8 mouse cellular contexts compared by ENCODE assay signal in genomic region chr7:90150311-90150710, GRCm38 (mm10). TPM values are rescaled to one million over a fixed set of nuclear protein-coding genes. Genes with fewer than 3 reads are reported as not detected.
DNase-seq lines count a peak whose midpoint lies in the region; TF ChIP-seq lines count a peak whose summit lies in the region.

No protein-coding gene starts in this region.

- H3K4me3 ChIP-seq in embryonic fibroblast, embryonic 13.5 days (ENCODE audit: insufficient read depth, low read length) = no peak overlapping the region
- no peak overlapping the region for H3K4me3 ChIP-seq in spleen, adult 2 months (ENCODE audit: extremely low read depth, insufficient read depth, insufficient read length)

- 64% methylated on average over 2 of the region's 2 CpGs for WGBS in spleen, adult 2 months

- no peak overlapping the region for H3K27ac ChIP-seq in embryonic fibroblast, embryonic 13.5 days (ENCODE audit: insufficient read depth, low read length)
- no peak overlapping the region for H3K27ac ChIP-seq in spleen, adult 2 months (ENCODE audit: insufficient read depth, low read length)

- peak; percentile 65 for TF ChIP-seq CTCF in embryonic fibroblast, embryonic 13.5 days (IDR thresholded peaks at IDR 0.05; ENCODE audit: borderline replicate concordance, insufficient read depth, low read length)
- peak; percentile 78; the same call in 1 of the 2 replicates for TF ChIP-seq CTCF in spleen, adult 2 months (IDR thresholded peaks at IDR 0.05; ENCODE audit: extremely low read depth, insufficient read depth, insufficient read length, insufficient replicate concordance)

- H3K27me3 ChIP-seq in spleen, adult 2 months (ENCODE audit: control insufficient read depth, insufficient read depth, low read length) = no peaks in the 10 kb centered on the region

- intact Hi-C loops in heart, postnatal 25 days (cut with DNase I) = loop anchor here (2.0 to 10.0 kb wide), 3 partner anchors 114 to 153 kb away; partner anchors contain the start of gene Ccdc83

- peaks cover 15% of the 10 kb centered on the region for H3K4me1 ChIP-seq in embryonic fibroblast, embryonic 13.5 days (ENCODE audit: control insufficient read depth, insufficient read depth, low read length)
- peaks cover 11% of the 10 kb centered on the region for H3K4me1 ChIP-seq in spleen, adult 2 months (ENCODE audit: control insufficient read depth, insufficient read depth, insufficient read length)

- DNase-seq in left cerebral cortex, adult 18-20 months (ENCODE audit: low spot score in 2 of 2) = peak; percentile 18 to 37
- no peak for DNase-seq in left cerebral cortex, adult 8-10 months (ENCODE audit: low spot score in 2 of 2)
- peak; percentile 75 for DNase-seq in adrenal gland, postnatal 14 days
- DNase-seq in heart, postnatal 25 days (ENCODE audit: low spot score) = peak; percentile 23
- peak; percentile 75 to 80 for DNase-seq in kidney, postnatal 36 days
- peak; percentile 54 for DNase-seq in mesoderm, embryonic 11.5 days (ENCODE audit: low read depth, low spot score)
- peak; percentile 38 to 65 for DNase-seq in spleen, adult 2 months (ENCODE audit: low read depth in 1 of 2, low spot score in 2 of 2)

- TF ChIP-seq POLR2A in embryonic fibroblast, embryonic 13.5 days (IDR thresholded peaks at IDR 0.05; ENCODE audit: low read depth, low read length) = no peak
- no peak for TF ChIP-seq POLR2A in spleen, adult 2 months (IDR thresholded peaks at IDR 0.05; ENCODE audit: low read depth, low read length)

- H3K36me3 ChIP-seq in spleen, adult 2 months (ENCODE audit: control insufficient read depth, insufficient read depth, low read length) = no peaks in the 10 kb centered on the region; the same call in 1 of the 2 replicates

RNA-seq across cellular contexts. Expression of gene Picalm, which starts 20.3 kb away (rescaled TPM):
- 100 to 1,000 TPM; 139 to 141 TPM for total RNA-seq in left cerebral cortex, adult 18-20 months (2021)
- total RNA-seq in left cerebral cortex, adult 8-10 months (2022) = 100 to 1,000 TPM; 138 to 157 (median 147) TPM
- 207 and 216 TPM in 2 replicates for total RNA-seq in adrenal gland, postnatal 14 days (2021)
- polyA plus RNA-seq in embryonic fibroblast, embryonic 13.5 days (2011; ENCODE audit: insufficient read length, low read depth, missing spikeins) = 615 and 683 TPM in 2 replicates
- 100 to 1,000 TPM; 116 to 126 TPM for total RNA-seq in heart, postnatal 25 days (2021)
- 36.7 and 40.3 TPM in 2 replicates for polyA plus RNA-seq in spleen, adult 2 months (2012; rRNA removed)

Comparison
In these comparisons a context has a peak if more than half of its experiments do, and no peak if none do; other contexts are left out.
1. DNase-seq: peak in left cerebral cortex, adult 18-20 months (2 of 2), adrenal gland, postnatal 14 days (single experiment), heart, postnatal 25 days (single experiment), kidney, postnatal 36 days (2 of 2), mesoderm, embryonic 11.5 days (single experiment) and spleen, adult 2 months (2 of 2); none in left cerebral cortex, adult 8-10 months (0 of 2).